In the genomic region with DNA sequence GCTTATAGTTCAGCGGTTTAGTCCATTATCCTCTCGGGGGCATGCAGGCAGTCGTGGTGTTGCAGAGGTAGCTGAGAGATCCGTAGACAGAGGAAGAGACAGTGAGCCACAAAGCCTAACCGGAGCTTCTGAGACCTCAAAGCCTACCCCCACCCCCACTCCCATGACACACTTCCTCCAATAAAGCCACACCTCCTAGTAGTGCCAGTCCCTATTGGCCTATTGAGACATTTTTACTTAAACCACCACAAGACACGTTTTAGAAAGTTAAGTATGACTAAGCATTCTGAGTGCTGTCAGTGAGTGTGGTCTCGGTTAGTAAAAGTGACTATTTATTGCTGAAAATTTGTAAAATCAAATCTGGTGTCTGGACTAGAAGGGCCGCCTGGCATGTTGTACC, we compare ENCODE assay signal across 10 mouse cellular contexts.
A peak's percentile ranks its signal among the peaks of the same experiment; 100 is the strongest.
DNase-seq lines count a peak whose midpoint lies in the region; ATAC-seq lines count a peak whose summit lies in the region.
"Had no signal": no experiment of that assay in that cellular context is flagged by ENCODE, and none has a peak within 500 bp of the region (broad histone marks: within the 10 kb centered on the region; RNA-seq: fewer than 3 reads in every experiment).

No protein-coding gene starts in this region.

- peak; percentile 20 for DNase-seq in c-Kit-positive CD71-positive TER-119-positive erythroid progenitor cells, embryonic 14.5 days (ENCODE audit: low spot score)
- peak; percentile 31 for DNase-seq in lung, postnatal 14 days
- DNase-seq in spleen, postnatal 10 days (ENCODE audit: low spot score in 2 of 2), result peak; percentile 22 to 72
- DNase-seq in cerebellum, postnatal 14 days, result no peak
- no peak for DNase-seq in adrenal gland, postnatal 4 days (ENCODE audit: low spot score in 2 of 2)
- no peak for DNase-seq in embryo, embryonic 10.5 days (ENCODE audit: low spot score)
- DNase-seq: cerebellum, adult 9-11 months; kidney, postnatal 4 days had no signal

- ATAC-seq in CD4-positive, CD25-positive, alpha-beta regulatory T cell, adult 4 months, result peak; percentile 96
- ATAC-seq in erythroid progenitor cell, adult 5-6 weeks (replicated peaks; ENCODE audit: low FRiP score, poor library complexity, severe bottlenecking), result no peak

Comparison
In these comparisons a context has a peak if more than half of its experiments do, and no peak if none do; other contexts are left out.
1. DNase-seq: peak in c-Kit-positive CD71-positive TER-119-positive erythroid progenitor cells, embryonic 14.5 days (single experiment), lung, postnatal 14 days (single experiment) and spleen, postnatal 10 days (2 of 2); none in cerebellum, postnatal 14 days (0 of 2), adrenal gland, postnatal 4 days (0 of 2) and embryo, embryonic 10.5 days (single experiment).